Mouse (Mus musculus) stomach, postnatal 0 days (tissue): ENCODE measurements around the gene Cars2. TPM values are rescaled to one million over a fixed set of nuclear protein-coding genes. Genes with fewer than 3 reads are reported as not detected.
A peak's percentile ranks its signal among the peaks of the same experiment; 100 is the strongest.
"Not testable (repeated sequence)": the region's sequence is repeated elsewhere in the genome, so short reads cannot be mapped to it uniquely, and the experiment has no call there.

Source experiments
- ATAC-seq: fragments of 200-750 bp; cut with Nextera tagmentation; 2 replicates; pipeline ENCODE4 v1.8.0; 2017; ENCODE audit not compliant: low FRiP score, low TSS enrichment
- DNase-seq: peaks from one replicate; pipeline ENCODE4 v3.0.0-alpha.2; 2016; ENCODE audit warnings: low spot score
- H3K27ac ChIP-seq: fragments of 300-500 bp; sonication (generic); replicated peaks from 2 replicates; pipeline ENCODE4 v1.5.1; 2014; ENCODE audit warnings: mild to moderate bottlenecking, control low read depth
- H3K27me3 ChIP-seq: fragments of 300-500 bp; sonication (generic); 2 replicates; pipeline ENCODE4 v1.6.1; 2014; ENCODE audit warnings: low read length; ENCODE audit not compliant: control insufficient read depth, insufficient read depth
- H3K36me3 ChIP-seq: fragments of 300-500 bp; sonication (generic); 2 replicates; pipeline ENCODE4 v1.6.1; 2014; ENCODE audit warnings: low read length, mixed read lengths; ENCODE audit not compliant: control insufficient read depth, insufficient read depth
- H3K4me1 ChIP-seq: fragments of 300-500 bp; sonication (generic); replicated peaks from 2 replicates; pipeline ENCODE4 v1.6.1; 2014; ENCODE audit warnings: antibody characterized with exemption; ENCODE audit not compliant: control insufficient read depth, insufficient read depth
- H3K4me2 ChIP-seq: fragments of 300-500 bp; sonication (generic); replicated peaks from 2 replicates; pipeline ENCODE4 v1.6.1; 2014; ENCODE audit warnings: low read depth, mild to moderate bottlenecking, control low read depth, moderate library complexity
- H3K4me3 ChIP-seq: fragments of 300-500 bp; sonication (generic); 2 replicates; pipeline ENCODE4 v1.5.1; 2014; ENCODE audit warnings: low read depth, low read length, control low read depth
- H3K9ac ChIP-seq: fragments of 300-500 bp; sonication (generic); 2 replicates; pipeline ENCODE4 v1.6.1; 2014; ENCODE audit warnings: mild to moderate bottlenecking, low read length, control low read depth, mixed read lengths
- H3K9me3 ChIP-seq: fragments of 300-500 bp; sonication (generic); 2 replicates; pipeline ENCODE4 v1.6.1; 2016; ENCODE audit warnings: low read length; ENCODE audit not compliant: control insufficient read depth
- CTCF ChIP-seq: IDR thresholded peaks from 2 replicates; pipeline ENCODE4 v1.5.1; 2016; ENCODE audit warnings: antibody characterized with exemption, low read depth, mild to moderate bottlenecking, moderate library complexity
- EP300 ChIP-seq: optimal IDR thresholded peaks from 2 replicates; pipeline ENCODE3; 2016; ENCODE audit warnings: antibody characterized with exemption
- WGBS: fragments of 180-500 bp; shearing (Covaris S2); extraction: QIAGEN DNeasy Blood & Tissue Kit; methylation state at CpG from one replicate; pipeline ENCODE4 v1.1.7; 2014; 5-methylcytosine and 5-hydroxymethylcytosine counted together
- polyA plus RNA-seq: library from polyadenylated mRNA; unstranded; fragments of >200 nt; fragmentation: Nextera tagmentation; extraction: Ambion mirVana; gene quantifications from 2 replicates; pipeline ENCODE4 v1.2.1, GENCODE M21; 2015

The Cars2 gene
- polyA plus RNA-seq, 1 experiment from 2014 or later: 11.7 TPM

GRCm38 (mm10) chr8:11503476-11504232 is 46.9 kb downstream of the Cars2 start:
- 85% methylated on average over 13 of the region's 13 CpGs for WGBS
- no peak for ATAC-seq
- DNase-seq: no peak
- peaks cover 28% of the 10 kb centered on the region for H3K36me3 ChIP-seq
- TF ChIP-seq CTCF (no peak), EP300 (no peak)
- no peaks in the 10 kb centered on the region for H3K4me1 ChIP-seq
- no peaks in the 10 kb centered on the region for H3K9me3 ChIP-seq
- H3K27ac ChIP-seq: no peak overlapping the region
- H3K9ac ChIP-seq: no peak overlapping the region
- no peaks in the 10 kb centered on the region for H3K27me3 ChIP-seq
- no peak overlapping the region for H3K4me3 ChIP-seq
- no peak overlapping the region for H3K4me2 ChIP-seq

GRCm38 (mm10) chr8:11498786-11499485 is 51.6 kb downstream of the Cars2 start:
- no peaks in the 10 kb centered on the region for H3K4me1 ChIP-seq
- peaks cover 7% of the 10 kb centered on the region; the same call in 1 of the 2 replicates for H3K36me3 ChIP-seq
- no peak overlapping the region for H3K27ac ChIP-seq
- no peak for DNase-seq
- peak overlapping the region; percentile 73; the same call in 1 of the 2 replicates for H3K4me2 ChIP-seq
- H3K9ac ChIP-seq: no peak overlapping the region
- H3K4me3 ChIP-seq: no peak overlapping the region
- no peaks in the 10 kb centered on the region for H3K27me3 ChIP-seq
- ATAC-seq: no peak
- no peaks in the 10 kb centered on the region for H3K9me3 ChIP-seq
- 74% methylated on average over 4 of the region's 4 CpGs for WGBS
- no peak for TF ChIP-seq CTCF

- Histone ChIP-seq H3K4me1 (no peaks in the 10 kb centered on the region), H3K4me3 (peak overlapping the region; percentile 86), H3K27me3 (no peaks in the 10 kb centered on the region), H3K9ac (no peak overlapping the region), H3K4me2 (peak overlapping the region; percentile 73), H3K27ac (no peak overlapping the region), H3K9me3 (no peaks in the 10 kb centered on the region), H3K36me3 (0 out of 2 replicates have a peak, but pooled peaks cover 2% of the 10 kb centered on the region)
- no peak for ATAC-seq
- DNase-seq: no peak
- 52% methylated on average over 12 of the region's 12 CpGs for WGBS
- no peak for TF ChIP-seq CTCF
- no peak for TF ChIP-seq EP300
Observed at GRCm38 (mm10) chr8:11498281-11498680, 52.3 kb downstream of the Cars2 start.

GRCm38 (mm10) chr8:11497017-11497990 is 53.3 kb downstream of the Cars2 start, which contains the start of gene Naxd:
Naxd (plus strand) TSS chr8:11497506.
- 4% methylated on average over 65 of the region's 73 CpGs for WGBS
- H3K27ac ChIP-seq: peak within 1 kb of the TSS; percentile 83
- H3K36me3 ChIP-seq: no peaks in the 10 kb centered on the region
- DNase-seq (peak; percentile 94), ATAC-seq (peak; percentile 99)
- H3K4me3 ChIP-seq: peak within 1 kb of the TSS; percentile 86
- H3K9me3 ChIP-seq: no peaks in the 10 kb centered on the region
- H3K4me1 ChIP-seq: no peaks in the 10 kb centered on the region
- H3K9ac ChIP-seq: peak within 1 kb of the TSS; percentile 92
- no peak; the same call in 1 of the 2 replicates for TF ChIP-seq CTCF
- peak; percentile 83 for TF ChIP-seq EP300
- peak within 1 kb of the TSS; percentile 73 for H3K4me2 ChIP-seq
- no peaks in the 10 kb centered on the region for H3K27me3 ChIP-seq

- 75% methylated on average over 2 of the region's 2 CpGs for WGBS
- H3K27me3 ChIP-seq, ATAC-seq, H3K4me2 ChIP-seq, DNase-seq, H3K9ac ChIP-seq, H3K36me3 ChIP-seq, H3K4me1 ChIP-seq, H3K4me3 ChIP-seq, H3K9me3 ChIP-seq, H3K27ac ChIP-seq: not testable (repeated sequence)
Observed at GRCm38 (mm10) chr8:11492340-11492739, 58.2 kb downstream of the Cars2 start.
